9 mouse cellular contexts compared by ENCODE assay signal in the genomic region with DNA sequence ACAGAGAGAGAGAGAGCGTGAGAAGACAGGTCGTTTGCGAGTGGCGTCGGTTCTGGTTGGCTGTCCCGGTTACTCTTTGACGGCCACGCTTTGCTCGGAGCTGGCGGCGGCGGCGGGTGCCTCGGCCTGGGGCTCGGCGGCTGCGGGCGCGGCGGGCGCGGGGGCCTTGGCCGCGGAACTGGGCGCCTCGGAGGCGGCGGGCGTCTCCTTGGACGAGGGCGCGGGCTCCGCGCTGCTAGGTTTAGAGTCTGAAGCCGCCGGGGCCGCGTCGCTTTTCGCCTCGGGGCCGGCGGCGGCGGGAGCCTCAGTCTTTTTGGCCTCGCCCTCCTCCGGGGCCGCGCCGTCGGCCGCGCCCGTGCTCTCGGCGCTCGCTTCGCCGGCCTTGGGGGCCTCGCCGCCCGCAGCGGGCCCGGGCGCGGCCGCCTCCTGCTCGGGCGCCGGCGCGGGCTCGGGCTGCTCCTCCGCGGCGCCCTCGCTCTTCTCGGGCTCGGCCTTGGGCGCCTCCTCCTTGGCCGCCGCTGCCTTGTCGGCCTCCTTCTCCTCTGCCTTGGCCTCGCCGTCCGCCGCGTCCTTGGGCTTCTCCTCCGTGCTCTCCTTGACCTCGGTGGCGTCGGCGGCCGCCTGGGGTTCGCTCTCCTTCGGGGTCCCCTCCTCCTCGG. TPM values are rescaled to one million over a fixed set of nuclear protein-coding genes. Genes with fewer than 3 reads are reported as not detected.
DNase-seq lines count a peak whose midpoint lies in the region; ATAC-seq lines count a peak whose summit lies in the region.
"Had no signal": no experiment of that assay in that cellular context is flagged by ENCODE, and none has a peak within 500 bp of the region (broad histone marks: within the 10 kb centered on the region; RNA-seq: fewer than 3 reads in every experiment).

No protein-coding gene starts in this region.

- peak overlapping the region; percentile 67 for H3K9ac ChIP-seq in lung, embryonic 16.5 days (ENCODE audit: low read length)
- H3K9ac ChIP-seq in liver, embryonic 11.5 days (ENCODE audit: low read depth, low read length) = peak overlapping the region; percentile 48; the same call in 1 of the 2 replicates
- H3K9ac ChIP-seq in neural tube, embryonic 15.5 days (replicated peaks) = peak overlapping the region; percentile 30; the same call in 1 of the 2 replicates

- 21% methylated on average over 56 of the region's 97 CpGs for WGBS in lung, embryonic 16.5 days
- WGBS in embryonic facial prominence, embryonic 10.5 days = 11% methylated on average over 96 of the region's 97 CpGs
- WGBS in hindbrain, embryonic 10.5 days = 10% methylated on average over 97 of the region's 97 CpGs
- 13% methylated on average over 64 of the region's 97 CpGs for WGBS in liver, embryonic 11.5 days
- 10% methylated on average over 73 of the region's 97 CpGs for WGBS in neural tube, embryonic 15.5 days

- ATAC-seq in lung, embryonic 16.5 days (ENCODE audit: low read depth) = peak; percentile 79
- 0 out of 2 replicates have a peak, but pooled peaks have one; percentile 23 for ATAC-seq in liver, embryonic 11.5 days (replicated peaks; ENCODE audit: low FRiP score)
- peak; percentile 23; the same call in 1 of the 2 replicates for ATAC-seq in neural tube, embryonic 15.5 days (ENCODE audit: low FRiP score)

- H3K27ac ChIP-seq in lung, embryonic 16.5 days (ENCODE audit: low read length) = no peak overlapping the region
- H3K27ac ChIP-seq in embryonic facial prominence, embryonic 10.5 days (replicated peaks) = peak overlapping the region; percentile 82
- H3K27ac ChIP-seq in hindbrain, embryonic 10.5 days = peak overlapping the region; percentile 86
- H3K27ac ChIP-seq in liver, embryonic 11.5 days (ENCODE audit: low read depth, low read length) = no peak overlapping the region
- H3K27ac ChIP-seq in neural tube, embryonic 15.5 days (replicated peaks) = peak overlapping the region; percentile 66
- H3K27ac ChIP-seq: macrophage had no signal

- peak overlapping the region; percentile 51 for H3K4me3 ChIP-seq in lung, embryonic 16.5 days (ENCODE audit: low read length)
- H3K4me3 ChIP-seq in embryonic facial prominence, embryonic 10.5 days = peak overlapping the region; percentile 49
- H3K4me3 ChIP-seq in hindbrain, embryonic 10.5 days = peak overlapping the region; percentile 46
- H3K4me3 ChIP-seq in liver, embryonic 11.5 days (ENCODE audit: low read depth, low read length) = peak overlapping the region; percentile 44
- peak overlapping the region; percentile 25 for H3K4me3 ChIP-seq in neural tube, embryonic 15.5 days (replicated peaks)

- peak overlapping the region; percentile 68 for H3K4me2 ChIP-seq in lung, embryonic 16.5 days (ENCODE audit: low read depth, low read length)
- H3K4me2 ChIP-seq in liver, embryonic 11.5 days = peak overlapping the region; percentile 71
- H3K4me2 ChIP-seq in neural tube, embryonic 15.5 days = peak overlapping the region; percentile 58

- DNase-seq in lung, adult 18-20 months = no peak
- DNase-seq in embryonic facial prominence, embryonic 10.5 days (ENCODE audit: low spot score) = peak; percentile 47
- peak; percentile 33 for DNase-seq in hindbrain, embryonic 10.5 days (ENCODE audit: low spot score)
- peak; percentile 36 for DNase-seq in liver, embryonic 11.5 days (ENCODE audit: low spot score)
- DNase-seq in spleen, adult 18-20 months = no peak
- DNase-seq in c-Kit-positive CD71-positive TER-119-positive erythroid progenitor cells, embryonic 14.5 days (ENCODE audit: low spot score) = no peak

- H3K27me3 ChIP-seq in lung, embryonic 16.5 days (ENCODE audit: control insufficient read depth, insufficient read depth, low read depth, low read length) = no peaks in the 10 kb centered on the region
- H3K27me3 ChIP-seq in embryonic facial prominence, embryonic 10.5 days (replicated peaks; ENCODE audit: low read depth, poor library complexity, severe bottlenecking) = no peaks in the 10 kb centered on the region
- H3K27me3 ChIP-seq in hindbrain, embryonic 10.5 days (ENCODE audit: insufficient read depth, poor library complexity, severe bottlenecking) = no peaks in the 10 kb centered on the region
- H3K27me3 ChIP-seq in liver, embryonic 11.5 days (replicated peaks; ENCODE audit: control insufficient read depth, insufficient read depth, low read length) = peaks cover 20% of the 10 kb centered on the region
- H3K27me3 ChIP-seq in neural tube, embryonic 15.5 days (replicated peaks) = no peaks in the 10 kb centered on the region

- H3K36me3 ChIP-seq in lung, embryonic 16.5 days (ENCODE audit: control insufficient read depth, insufficient read depth, low read length) = no peaks in the 10 kb centered on the region
- peaks cover 27% of the 10 kb centered on the region for H3K36me3 ChIP-seq in embryonic facial prominence, embryonic 10.5 days (replicated peaks)
- H3K36me3 ChIP-seq in hindbrain, embryonic 10.5 days = peaks cover 27% of the 10 kb centered on the region
- H3K36me3 ChIP-seq in liver, embryonic 11.5 days (ENCODE audit: control insufficient read depth, insufficient read depth, low read length) = no peaks in the 10 kb centered on the region
- no peaks in the 10 kb centered on the region for H3K36me3 ChIP-seq in neural tube, embryonic 15.5 days

- no peaks in the 10 kb centered on the region for H3K9me3 ChIP-seq in lung, embryonic 16.5 days (ENCODE audit: control insufficient read depth, low read length)
- no peaks in the 10 kb centered on the region for H3K9me3 ChIP-seq in embryonic facial prominence, embryonic 10.5 days
- no peaks in the 10 kb centered on the region for H3K9me3 ChIP-seq in hindbrain, embryonic 10.5 days
- no peaks in the 10 kb centered on the region for H3K9me3 ChIP-seq in liver, embryonic 11.5 days (ENCODE audit: control insufficient read depth, low read length)
- H3K9me3 ChIP-seq in neural tube, embryonic 15.5 days (replicated peaks) = no peaks in the 10 kb centered on the region

- no peaks in the 10 kb centered on the region for H3K4me1 ChIP-seq in lung, embryonic 16.5 days (replicated peaks; ENCODE audit: control insufficient read depth, insufficient read depth, low read length)
- peaks cover 29% of the 10 kb centered on the region for H3K4me1 ChIP-seq in embryonic facial prominence, embryonic 10.5 days
- H3K4me1 ChIP-seq in hindbrain, embryonic 10.5 days (replicated peaks) = peaks cover 68% of the 10 kb centered on the region
- H3K4me1 ChIP-seq in liver, embryonic 11.5 days (replicated peaks; ENCODE audit: control insufficient read depth, insufficient read depth, low read length) = no peaks in the 10 kb centered on the region
- H3K4me1 ChIP-seq in neural tube, embryonic 15.5 days = peaks cover 41% of the 10 kb centered on the region

RNA-seq across cellular contexts. Expression of gene Basp1, which starts 49.3 kb away (rescaled TPM):
- polyA plus RNA-seq in lung, embryonic 16.5 days (2015; fragmentation: Nextera tagmentation; extraction: Ambion mirVana) = 9.3 and 13.0 TPM in 2 replicates
- 48.4 and 50.7 TPM in 2 replicates for polyA plus RNA-seq in embryonic facial prominence, embryonic 10.5 days (2016; fragmentation: Nextera tagmentation; extraction: Ambion mirVana)
- polyA plus RNA-seq in hindbrain, embryonic 10.5 days (2016; fragmentation: Nextera tagmentation; extraction: Ambion mirVana) = 48.6 and 77.4 TPM in 2 replicates
- 12.8 and 13.2 TPM in 2 replicates for polyA plus RNA-seq in liver, embryonic 11.5 days (2014; fragmentation: Nextera tagmentation; extraction: Ambion mirVana)
- polyA plus RNA-seq in neural tube, embryonic 15.5 days (2015; fragmentation: Nextera tagmentation; extraction: Ambion mirVana) = 215 and 360 TPM in 2 replicates

Comparison
In these comparisons a context has a peak if more than half of its experiments do, and no peak if none do; other contexts are left out.
1. ATAC-seq: peak in every context shown above with its lines; median percentile 79 in lung, embryonic 16.5 days; 23 in liver, embryonic 11.5 days; 23 in neural tube, embryonic 15.5 days.
2. H3K27ac ChIP-seq: peak in embryonic facial prominence, embryonic 10.5 days (single experiment), hindbrain, embryonic 10.5 days (single experiment) and neural tube, embryonic 15.5 days (single experiment); none in lung, embryonic 16.5 days (single experiment) and liver, embryonic 11.5 days (single experiment).
3. DNase-seq: peak in embryonic facial prominence, embryonic 10.5 days (single experiment), hindbrain, embryonic 10.5 days (single experiment) and liver, embryonic 11.5 days (single experiment); none in lung, adult 18-20 months (0 of 2), spleen, adult 18-20 months (0 of 2) and c-Kit-positive CD71-positive TER-119-positive erythroid progenitor cells, embryonic 14.5 days (single experiment).
4. Peak in every context shown above with its lines, with median percentiles within 50 percentile points of each other: H3K4me2 ChIP-seq, H3K4me3 ChIP-seq and H3K9ac ChIP-seq.